Mouse (Mus musculus) spleen, adult 2 months (tissue): ENCODE measurements around the gene Ift80.

Experiments used
- CTCF ChIP-seq: fragments of 200-500 bp; IDR thresholded peaks from 2 replicates; pipeline ENCODE4 v1.5.1; 2011; ENCODE audit warnings: mild to moderate bottlenecking, inconsistent platforms; ENCODE audit not compliant: insufficient read depth, insufficient read length, insufficient replicate concordance; ENCODE audit errors: extremely low read depth
- POLR2A ChIP-seq: fragments of 200-500 bp; IDR thresholded peaks from 2 replicates; pipeline ENCODE4 v1.6.1; 2011; ENCODE audit warnings: low read depth, low read length, inconsistent platforms

DNA sequence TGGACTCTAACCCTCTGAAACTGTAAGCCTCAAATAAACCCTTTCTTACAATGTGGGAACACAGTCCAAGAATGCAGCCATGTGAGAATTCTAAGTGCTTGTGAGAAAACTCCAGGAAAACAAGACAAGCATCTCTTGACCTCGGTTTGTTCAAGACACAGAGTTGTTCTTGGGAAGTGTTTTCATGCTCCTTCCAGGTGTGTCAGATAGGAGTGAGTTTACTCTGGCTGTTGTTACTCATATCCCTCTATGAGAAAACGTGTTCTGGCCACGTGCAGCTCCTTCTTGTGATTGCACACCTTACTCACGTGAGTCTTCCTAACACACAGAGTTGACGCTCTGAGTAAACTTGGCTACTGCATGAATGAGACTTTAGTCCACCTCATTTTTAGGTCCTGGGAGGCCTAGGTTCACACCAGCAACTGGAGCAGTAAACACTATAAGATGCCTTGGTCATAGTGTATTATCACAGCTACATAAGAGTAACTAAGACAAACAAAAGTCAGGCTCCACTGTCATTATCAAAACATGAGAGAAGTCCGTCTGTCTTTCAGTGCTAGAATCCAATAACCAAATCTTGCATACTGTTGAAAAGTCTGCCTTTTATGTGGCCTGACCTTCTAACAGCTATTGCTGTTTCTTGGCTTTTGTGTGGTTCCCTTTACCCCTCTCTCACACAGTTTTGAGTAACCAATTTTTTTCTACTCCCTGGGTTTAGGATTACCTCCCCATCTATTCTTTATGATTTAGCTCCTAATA lies 37.7 kb downstream of the Ift80 start:
- TF ChIP-seq CTCF (no peak), POLR2A (no peak)
